Mouse (Mus musculus) kidney, embryonic 16.5 days (tissue): Measurements from ENCODE around the gene Bmp5. TPM values are rescaled to one million over a fixed set of nuclear protein-coding genes. Genes with fewer than 3 reads are reported as not detected.

Source experiments
- ATAC-seq: fragments of 200-750 bp; cut with Nextera tagmentation; 2 replicates; pipeline ENCODE4 v1.8.0; 2017; ENCODE audit warnings: moderate TSS enrichment; ENCODE audit not compliant: low FRiP score, low TSS enrichment
- H3K27ac ChIP-seq: fragments of 300-500 bp; sonication (generic); 2 replicates; pipeline ENCODE4 v1.5.1; 2014; ENCODE audit warnings: low read length
- H3K27me3 ChIP-seq: fragments of 300-500 bp; sonication (generic); 2 replicates; pipeline ENCODE4 v1.6.1; 2014; ENCODE audit warnings: low read length, control low read depth, mixed read lengths; ENCODE audit not compliant: insufficient read depth
- H3K36me3 ChIP-seq: fragments of 300-500 bp; sonication (generic); 2 replicates; pipeline ENCODE4 v1.6.1; 2014; ENCODE audit warnings: low read length, control low read depth, mixed read lengths; ENCODE audit not compliant: insufficient read depth
- H3K4me1 ChIP-seq: fragments of 300-500 bp; sonication (generic); 2 replicates; pipeline ENCODE4 v1.6.1; 2014; ENCODE audit warnings: low read length, control low read depth, mixed read lengths; ENCODE audit not compliant: insufficient read depth
- H3K4me2 ChIP-seq: fragments of 300-500 bp; sonication (generic); replicated peaks from 2 replicates; pipeline ENCODE4 v1.6.1; 2014; ENCODE audit warnings: low read depth, low read length
- H3K4me3 ChIP-seq: fragments of 300-500 bp; sonication (generic); 2 replicates; pipeline ENCODE4 v1.5.1; 2014; ENCODE audit warnings: mild to moderate bottlenecking, low read length
- H3K9ac ChIP-seq: fragments of 300-500 bp; sonication (generic); replicated peaks from 2 replicates; pipeline ENCODE4 v1.6.1; 2014; ENCODE audit warnings: low read length
- H3K9me3 ChIP-seq: fragments of 300-500 bp; sonication (generic); 2 replicates; pipeline ENCODE4 v1.6.1; 2016; ENCODE audit warnings: low read length, control low read depth
- WGBS: fragments of 180-500 bp; shearing (Covaris S2); extraction: QIAGEN DNeasy Blood & Tissue Kit; methylation state at CpG from one replicate; pipeline ENCODE4 v1.1.7; 2014; 5-methylcytosine and 5-hydroxymethylcytosine counted together
- polyA plus RNA-seq: library from polyadenylated mRNA; unstranded; fragments of >200 nt; fragmentation: Nextera tagmentation; extraction: Ambion mirVana; gene quantifications from 2 replicates; pipeline ENCODE4 v1.2.1, GENCODE M21; 2015

Gene Bmp5
- 1.2 and 1.9 TPM in 2 replicates for polyA plus RNA-seq

- Histone ChIP-seq H3K27me3 (no peaks in the 10 kb centered on the region), H3K27ac (no peak within 1 kb of the TSS), H3K9me3 (no peaks in the 10 kb centered on the region), H3K36me3 (no peaks in the 10 kb centered on the region), H3K4me2 (peak within 1 kb of the TSS; percentile 32), H3K9ac (no peak within 1 kb of the TSS), H3K4me1 (peaks cover 6% of the 10 kb centered on the region; the same call in 1 of the 2 replicates), H3K4me3 (peak within 1 kb of the TSS; percentile 13)
- ATAC-seq: no peak
- 23% methylated on average over 7 of the region's 7 CpGs for WGBS
These were observed at the start of gene Bmp5 for GRCm38 (mm10) chr9:75775129-75775845. TSS of gene Bmp5 (plus strand) at chr9:75775364.

GRCm38 (mm10) chr9:75760075-75760474 is 15.1 kb upstream of the Bmp5 start:
- no peak overlapping the region for H3K4me3 ChIP-seq
- H3K27me3 ChIP-seq: no peaks in the 10 kb centered on the region
- ATAC-seq: no peak
- no peak overlapping the region for H3K27ac ChIP-seq
- H3K36me3 ChIP-seq: no peaks in the 10 kb centered on the region
- no peak overlapping the region for H3K9ac ChIP-seq
- no peak overlapping the region for H3K4me2 ChIP-seq
- no peaks in the 10 kb centered on the region for H3K9me3 ChIP-seq
- 31% methylated on average over 5 of the region's 5 CpGs for WGBS
- no peaks in the 10 kb centered on the region for H3K4me1 ChIP-seq

DNA sequence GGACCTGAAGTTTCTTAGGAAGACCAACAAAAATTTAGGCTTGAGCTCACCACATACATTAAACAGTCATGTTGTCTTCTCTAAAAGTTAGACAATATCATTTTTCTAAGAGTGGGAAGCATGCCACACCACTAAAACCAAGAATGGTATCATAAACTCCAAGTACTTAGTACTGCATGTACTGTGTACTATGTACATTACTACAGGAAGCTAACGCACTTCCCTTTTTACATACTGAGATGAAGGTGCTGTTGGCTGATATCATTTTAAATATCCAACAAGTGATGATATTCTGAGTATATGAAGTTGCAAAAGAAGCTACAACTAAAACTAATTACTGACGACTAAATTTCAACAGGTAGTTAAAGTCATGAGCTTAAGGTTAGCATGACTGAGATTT is 13.6 kb upstream of the Bmp5 start:
- Histone ChIP-seq H3K36me3 (no peaks in the 10 kb centered on the region), H3K4me1 (no peaks in the 10 kb centered on the region), H3K27me3 (no peaks in the 10 kb centered on the region), H3K4me2 (no peak overlapping the region), H3K4me3 (no peak overlapping the region), H3K9ac (no peak overlapping the region), H3K27ac (no peak overlapping the region), H3K9me3 (no peaks in the 10 kb centered on the region)
- WGBS: 86% methylated on average over 2 of the region's 2 CpGs
- no peak for ATAC-seq

DNA sequence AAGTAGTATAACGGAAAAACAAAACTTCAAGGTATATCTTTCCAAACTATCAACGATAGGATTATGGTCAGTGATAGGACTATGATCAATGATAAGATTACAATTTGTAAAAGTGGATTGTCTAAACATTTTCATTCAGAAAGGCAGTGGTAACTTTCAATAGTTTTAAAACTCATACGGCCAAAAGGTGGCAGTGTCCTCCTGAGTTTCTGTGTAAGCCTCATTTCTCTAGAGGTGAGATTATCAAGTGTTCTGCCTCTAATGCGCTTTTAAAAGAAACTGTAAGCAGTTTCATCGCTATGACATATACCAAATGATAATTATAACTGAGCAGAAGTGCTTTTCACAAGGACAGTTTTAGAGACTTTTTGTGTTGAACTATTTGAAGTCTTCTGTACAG is 12.7 kb upstream of the Bmp5 start:
- 29% methylated on average over 5 of the region's 5 CpGs for WGBS
- no peak overlapping the region for H3K4me3 ChIP-seq
- no peaks in the 10 kb centered on the region for H3K9me3 ChIP-seq
- H3K4me1 ChIP-seq: no peaks in the 10 kb centered on the region
- H3K36me3 ChIP-seq: no peaks in the 10 kb centered on the region
- no peak overlapping the region for H3K4me2 ChIP-seq
- ATAC-seq: no peak
- H3K27me3 ChIP-seq: no peaks in the 10 kb centered on the region
- no peak overlapping the region for H3K9ac ChIP-seq
- no peak overlapping the region for H3K27ac ChIP-seq

DNA sequence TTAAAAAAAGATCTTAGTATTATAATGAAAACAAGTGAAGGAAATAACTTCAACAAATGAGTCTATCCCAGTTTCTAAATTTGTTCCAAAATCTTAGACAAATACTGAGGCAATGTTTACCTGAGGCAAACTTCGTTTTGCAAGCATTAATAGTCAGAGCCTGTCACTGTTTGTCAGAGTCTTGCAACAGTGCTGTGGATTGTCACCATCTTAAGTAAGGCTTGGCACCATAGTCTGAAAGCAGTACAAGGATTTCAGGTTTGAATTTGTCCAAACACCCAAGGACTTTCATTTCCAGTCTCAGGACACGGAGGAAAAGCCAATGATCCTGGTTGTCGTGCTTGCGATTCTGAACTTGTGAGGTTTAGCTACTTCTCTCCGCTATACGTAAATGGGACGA is 10.4 kb upstream of the Bmp5 start:
- Histone ChIP-seq H3K9me3 (no peaks in the 10 kb centered on the region), H3K27ac (no peak overlapping the region), H3K9ac (no peak overlapping the region), H3K27me3 (no peaks in the 10 kb centered on the region), H3K4me3 (no peak overlapping the region), H3K4me1 (no peaks in the 10 kb centered on the region), H3K4me2 (no peak overlapping the region), H3K36me3 (no peaks in the 10 kb centered on the region)
- WGBS: 87% methylated on average over 7 of the region's 7 CpGs
- ATAC-seq: no peak

DNA sequence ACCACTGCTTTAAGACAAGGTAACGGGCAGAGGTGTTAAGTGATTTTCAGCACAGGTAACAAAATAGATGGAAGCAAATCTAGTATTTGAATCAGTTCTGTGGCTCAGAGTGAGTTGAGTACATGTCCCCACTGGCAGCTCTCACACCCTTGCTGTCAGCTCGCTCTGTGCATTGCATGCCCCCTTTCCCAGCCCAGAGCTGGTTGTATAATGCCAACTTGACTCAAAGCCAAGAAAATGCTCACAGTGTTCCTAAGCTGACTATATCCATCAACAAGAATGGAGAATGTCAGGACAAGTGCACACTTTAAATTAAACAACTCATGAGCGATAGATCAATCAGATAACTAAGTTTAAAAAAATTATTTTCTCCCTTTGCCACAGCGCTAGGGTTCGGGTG is 8.6 kb upstream of the Bmp5 start:
- Histone ChIP-seq H3K9me3 (no peaks in the 10 kb centered on the region), H3K4me3 (no peak overlapping the region), H3K27ac (no peak overlapping the region), H3K9ac (no peak overlapping the region), H3K36me3 (no peaks in the 10 kb centered on the region), H3K27me3 (no peaks in the 10 kb centered on the region), H3K4me1 (no peaks in the 10 kb centered on the region), H3K4me2 (no peak overlapping the region)
- WGBS: 89% methylated on average over 5 of the region's 5 CpGs
- no peak for ATAC-seq

DNA sequence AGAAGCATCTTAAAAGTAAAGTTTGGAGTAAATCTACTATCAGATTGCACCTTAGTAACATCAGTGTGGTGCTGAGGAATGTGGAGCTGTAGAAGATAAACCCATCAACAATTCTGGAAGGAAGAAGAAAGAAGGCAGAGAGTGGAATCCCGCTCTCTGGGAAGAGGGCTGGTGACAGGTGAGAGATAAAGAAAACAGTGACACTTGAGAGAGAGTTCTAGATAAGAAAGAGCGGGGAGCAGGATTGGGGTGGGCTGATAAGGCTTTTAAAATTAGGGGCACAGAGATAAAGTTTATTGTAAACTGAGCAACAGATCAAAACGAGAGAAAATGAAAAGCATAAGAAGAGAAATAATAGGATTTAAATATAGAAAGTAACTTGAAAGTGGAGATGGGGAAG is 6.1 kb upstream of the Bmp5 start:
- no peak overlapping the region for H3K4me2 ChIP-seq
- no peaks in the 10 kb centered on the region for H3K9me3 ChIP-seq
- no peaks in the 10 kb centered on the region for H3K4me1 ChIP-seq
- no peaks in the 10 kb centered on the region for H3K36me3 ChIP-seq
- no peaks in the 10 kb centered on the region for H3K27me3 ChIP-seq
- H3K4me3 ChIP-seq: no peak overlapping the region
- ATAC-seq: no peak
- WGBS: 77% methylated on average over 3 of the region's 3 CpGs
- no peak overlapping the region for H3K27ac ChIP-seq
- no peak overlapping the region for H3K9ac ChIP-seq

- no peak for ATAC-seq
- H3K27me3 ChIP-seq: no peaks in the 10 kb centered on the region
- peaks cover 11% of the 10 kb centered on the region; the same call in 1 of the 2 replicates for H3K4me1 ChIP-seq
- H3K9ac ChIP-seq: no peak overlapping the region
- H3K4me2 ChIP-seq: 0 out of 2 replicates have a peak overlapping the region, but pooled peaks have one; percentile 15
- H3K4me3 ChIP-seq: peak overlapping the region; percentile 13; the same call in 1 of the 2 replicates
- no peak overlapping the region for H3K27ac ChIP-seq
- no peaks in the 10 kb centered on the region for H3K36me3 ChIP-seq
- H3K9me3 ChIP-seq: no peaks in the 10 kb centered on the region
- WGBS: 57% methylated on average over 7 of the region's 7 CpGs
These were observed 989 bp downstream of the Bmp5 start for GRCm38 (mm10) chr9:75776153-75776552.

DNA sequence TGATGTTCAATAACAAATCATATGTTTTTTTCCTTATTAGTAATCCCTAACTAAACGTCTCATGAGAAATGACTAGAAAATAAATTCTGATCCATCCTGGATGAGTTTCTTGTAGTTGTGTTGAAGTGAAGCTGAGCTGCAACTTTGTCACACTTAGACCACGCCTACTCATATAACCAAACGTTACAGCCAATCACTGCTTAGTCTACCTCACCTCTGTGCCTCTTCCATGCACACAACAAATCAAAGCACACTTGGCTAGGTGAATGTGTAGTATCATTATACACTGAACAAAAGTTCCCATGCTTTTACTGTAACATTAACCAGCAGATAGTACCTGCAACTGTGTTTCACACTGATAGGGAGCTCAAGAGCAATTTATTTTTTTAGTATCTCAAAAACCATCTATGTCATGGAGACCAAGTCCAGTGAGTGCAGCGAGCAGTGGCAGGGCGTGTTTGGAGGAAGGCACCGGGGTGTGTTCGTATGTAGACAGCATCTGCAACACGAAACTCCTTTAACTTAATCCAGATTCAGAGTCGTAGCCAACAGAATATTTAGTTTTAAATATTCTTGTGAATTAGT is 3.7 kb downstream of the Bmp5 start:
- Histone ChIP-seq H3K4me2 (no peak overlapping the region; the same call in 1 of the 2 replicates), H3K4me3 (no peak overlapping the region), H3K27me3 (no peaks in the 10 kb centered on the region), H3K4me1 (peaks cover 11% of the 10 kb centered on the region; the same call in 1 of the 2 replicates), H3K36me3 (no peaks in the 10 kb centered on the region), H3K9ac (no peak overlapping the region), H3K9me3 (no peaks in the 10 kb centered on the region), H3K27ac (no peak overlapping the region)
- no peak for ATAC-seq
- 69% methylated on average over 9 of the region's 9 CpGs for WGBS
